Mouse (Mus musculus): ENCODE measurements around the gene Stxbp1.

DNA sequence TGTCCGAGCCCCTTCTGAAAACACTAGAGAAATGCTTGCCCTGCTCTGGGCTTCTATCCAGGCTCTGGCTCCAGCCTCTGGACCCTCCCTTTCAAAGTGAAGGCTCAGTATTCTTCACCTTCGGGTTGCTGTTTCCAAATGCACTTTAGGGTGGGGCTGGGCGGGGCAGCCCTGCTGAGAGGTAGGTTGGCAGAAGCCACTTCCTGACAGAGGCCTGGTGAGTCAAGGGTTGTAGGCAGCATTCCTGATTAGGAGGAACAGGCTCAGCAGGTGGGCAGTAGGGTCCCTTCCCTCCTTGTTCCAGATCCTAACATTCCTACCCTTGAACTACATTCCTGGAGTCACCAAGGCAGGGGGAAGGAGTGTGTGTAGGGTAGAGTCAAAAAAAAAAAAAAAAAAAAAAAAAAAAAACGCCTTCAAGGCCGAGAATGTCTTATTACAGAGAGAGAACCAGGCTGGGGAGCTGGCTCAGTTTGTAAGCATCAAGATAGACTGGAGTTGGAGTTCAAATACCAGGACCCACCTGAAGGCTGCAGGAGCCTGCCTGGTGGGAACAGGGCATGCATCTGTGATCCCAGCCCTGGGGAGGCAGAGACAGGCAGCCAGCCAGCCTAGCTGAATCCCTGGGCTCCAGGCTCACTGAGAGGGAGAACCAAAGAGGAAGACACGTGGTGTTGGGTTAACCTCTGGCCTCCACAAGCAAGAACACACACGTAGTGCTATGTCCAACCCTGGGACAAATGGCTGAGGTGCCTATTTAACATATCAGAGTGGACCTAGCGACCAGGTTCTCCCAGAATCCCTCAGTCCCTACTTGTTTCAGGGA, 23.4 kb upstream of the Stxbp1 start:
- TF ChIP-seq CTCF (IDR thresholded peaks at IDR 0.05; ENCODE audit: extremely low read depth, insufficient read depth, insufficient read length, insufficient replicate concordance) (no peak), POLR2A (IDR thresholded peaks at IDR 0.05; ENCODE audit: low read depth, low read length) (no peak)
